Mouse (Mus musculus) MEL (cell line): ENCODE results near the gene Thrap3. TPM values are rescaled to one million over a fixed set of nuclear protein-coding genes. Genes with fewer than 3 reads are reported as not detected.
A peak's percentile ranks its signal among the peaks of the same experiment; 100 is the strongest.
"Not testable (repeated sequence)": the region's sequence is repeated elsewhere in the genome, so short reads cannot be mapped to it uniquely, and the experiment has no call there.

Experiments used
- DNase-seq: peaks from one replicate; pipeline ENCODE4 v3.0.0; 2011; ENCODE audit warnings: low read depth, low spot score
- H3K27ac ChIP-seq: 2 replicates; pipeline ENCODE4 v1.5.1; 2012; ENCODE audit warnings: low read depth, mild to moderate bottlenecking, control low read depth, low read length, moderate library complexity; ENCODE audit not compliant: control insufficient read depth
- H3K27me3 ChIP-seq, 2 experiments: fragments of 150-350 bp in 1 of 2; sonication (generic) in 1 of 2; 2 replicates each; pipeline ENCODE4 v1.6.1; 2012; ENCODE audit warnings: low read length in 2 of 2, mild to moderate bottlenecking in 2 of 2, improper control_type of control experiment in 1 of 2, moderate library complexity in 1 of 2; ENCODE audit not compliant: insufficient read depth in 2 of 2, control insufficient read depth in 1 of 2
- H3K36me3 ChIP-seq, 2 experiments: 2 replicates each; pipeline ENCODE4 v1.6.1; 2012 to 2014; ENCODE audit warnings: low read length in 2 of 2, improper control_type of control experiment in 1 of 2, inconsistent platforms in 1 of 2, mild to moderate bottlenecking in 1 of 2; ENCODE audit not compliant: insufficient read depth in 2 of 2, control insufficient read depth in 1 of 2
- H3K4me1 ChIP-seq, 2 experiments: fragments of 150-350 bp in 1 of 2; sonication (generic) in 1 of 2; 2 replicates each; pipeline ENCODE4 v1.6.1; 2012; ENCODE audit warnings: low read length in 2 of 2, improper control_type of control experiment in 1 of 2, mild to moderate bottlenecking in 1 of 2; ENCODE audit not compliant: insufficient read depth in 2 of 2, control insufficient read depth in 1 of 2
- H3K4me3 ChIP-seq, 2 experiments: fragments of 150-350 bp in 1 of 2; sonication (generic) in 1 of 2; 2 replicates each; pipeline ENCODE4 v1.5.1; 2012; ENCODE audit warnings: low read depth in 2 of 2, low read length in 2 of 2, mild to moderate bottlenecking in 2 of 2, moderate library complexity in 2 of 2, control low read depth in 1 of 2, improper control_type of control experiment in 1 of 2; ENCODE audit not compliant: control insufficient read depth in 1 of 2, insufficient read depth in 1 of 2
- H3K79me2 ChIP-seq: 2 replicates; pipeline ENCODE4 v1.6.1; 2012; ENCODE audit warnings: mild to moderate bottlenecking, low read length, moderate library complexity; ENCODE audit not compliant: control insufficient read depth, poor library complexity, insufficient read depth
- H3K9ac ChIP-seq: 2 replicates; pipeline ENCODE4 v1.6.1; 2012; ENCODE audit warnings: low read depth, mild to moderate bottlenecking, control low read depth, low read length, moderate library complexity; ENCODE audit not compliant: control insufficient read depth, poor library complexity, severe bottlenecking
- H3K9me3 ChIP-seq: fragments of 150-350 bp; sonication (generic); replicated peaks from 2 replicates; pipeline ENCODE4 v1.6.1; 2012; ENCODE audit warnings: mild to moderate bottlenecking, low read length, improper control_type of control experiment, moderate library complexity; ENCODE audit not compliant: insufficient read depth
- BHLHE40 ChIP-seq: IDR thresholded peaks from 2 replicates; pipeline ENCODE4 v1.6.1; 2012; ENCODE audit warnings: low read depth, mild to moderate bottlenecking, inconsistent platforms, low read length, improper control_type of control experiment, borderline replicate concordance
- CHD1 ChIP-seq: IDR thresholded peaks from 2 replicates; pipeline ENCODE4 v1.6.1; 2012; ENCODE audit warnings: low read depth, mild to moderate bottlenecking, inconsistent platforms, low read length, improper control_type of control experiment
- CHD2 ChIP-seq: IDR thresholded peaks from 2 replicates; pipeline ENCODE4 v1.6.1; 2011; ENCODE audit warnings: low read length, improper control_type of control experiment
- CTCF ChIP-seq, 3 experiments: IDR thresholded peaks in 2 of 3; conservative IDR thresholded peaks in 1 of 3; 2 replicates each; pipeline ENCODE4 v1.5.1; 2011 to 2012; ENCODE audit warnings: low read length in 3 of 3, low read depth in 2 of 3, mild to moderate bottlenecking in 2 of 3, improper control_type of control experiment in 1 of 3, inconsistent platforms in 1 of 3, mixed read lengths in 1 of 3, moderate library complexity in 1 of 3; ENCODE audit not compliant: control insufficient read depth in 1 of 3, insufficient read depth in 1 of 3, poor library complexity in 1 of 3, severe bottlenecking in 1 of 3
- ELF1 ChIP-seq: IDR thresholded peaks from 2 replicates; pipeline ENCODE4 v1.6.1; 2014; ENCODE audit warnings: low read depth, mild to moderate bottlenecking, inconsistent platforms, low read length, improper control_type of control experiment, moderate library complexity
- HCFC1 ChIP-seq: IDR thresholded peaks from 2 replicates; pipeline ENCODE4 v1.6.1; 2012; ENCODE audit warnings: low read depth, mild to moderate bottlenecking, inconsistent platforms, low read length, improper control_type of control experiment, moderate library complexity
- KAT2A ChIP-seq: conservative IDR thresholded peaks from 2 replicates; pipeline ENCODE4 v1.6.1; 2012; ENCODE audit warnings: low read depth, low read length, improper control_type of control experiment, inconsistent platforms
- MAFK ChIP-seq: IDR thresholded peaks from 2 replicates; pipeline ENCODE4 v1.6.1; 2011; ENCODE audit warnings: low read depth, mild to moderate bottlenecking, low read length, improper control_type of control experiment, borderline replicate concordance
- MAX ChIP-seq: IDR thresholded peaks from 2 replicates; pipeline ENCODE4 v1.6.1; 2011; ENCODE audit warnings: low read length, improper control_type of control experiment
- MYC ChIP-seq: IDR thresholded peaks from 2 replicates; pipeline ENCODE4 v1.6.1; 2011; ENCODE audit warnings: low read depth, mild to moderate bottlenecking, low read length, improper control_type of control experiment, moderate library complexity
- NELFE ChIP-seq: IDR thresholded peaks from 2 replicates; pipeline ENCODE4 v1.6.1; 2011; ENCODE audit warnings: low read depth, low read length, improper control_type of control experiment
- NRF1 ChIP-seq: IDR thresholded peaks from 2 replicates; pipeline ENCODE4 v1.6.1; 2014; ENCODE audit warnings: low read depth, mild to moderate bottlenecking, inconsistent platforms, low read length, improper control_type of control experiment, moderate library complexity; ENCODE audit not compliant: poor library complexity, insufficient read depth, severe bottlenecking
- POLR2AphosphoS2 ChIP-seq: IDR thresholded peaks from 2 replicates; pipeline ENCODE4 v1.6.1; 2011; ENCODE audit warnings: low read length, improper control_type of control experiment
- RAD21 ChIP-seq: IDR thresholded peaks from 2 replicates; pipeline ENCODE4 v1.6.1; 2011; ENCODE audit warnings: mild to moderate bottlenecking, low read depth, low read length, improper control_type of control experiment
- SIN3A ChIP-seq: IDR thresholded peaks from 2 replicates; pipeline ENCODE4 v1.6.1; 2012; ENCODE audit warnings: low read length, improper control_type of control experiment, inconsistent platforms
- SMC3 ChIP-seq: IDR thresholded peaks from 2 replicates; pipeline ENCODE4 v1.6.1; 2011; ENCODE audit warnings: low read depth, low read length, improper control_type of control experiment
- TCF12 ChIP-seq: IDR thresholded peaks from 2 replicates; pipeline ENCODE4 v1.6.1; 2014; ENCODE audit warnings: low read depth, mild to moderate bottlenecking, inconsistent platforms, low read length, improper control_type of control experiment, moderate library complexity
- UBTF ChIP-seq: IDR thresholded peaks from 2 replicates; pipeline ENCODE4 v1.6.1; 2012; ENCODE audit warnings: low read depth, mild to moderate bottlenecking, inconsistent platforms, low read length, improper control_type of control experiment, moderate library complexity, borderline replicate concordance; ENCODE audit not compliant: insufficient read depth
- ZC3H11A ChIP-seq: IDR thresholded peaks from 2 replicates; pipeline ENCODE4 v1.6.1; 2012; ENCODE audit warnings: low read depth, mild to moderate bottlenecking, inconsistent platforms, low read length, improper control_type of control experiment
- ZKSCAN1 ChIP-seq: IDR thresholded peaks from 2 replicates; pipeline ENCODE4 v1.6.1; 2012; ENCODE audit warnings: low read depth, mild to moderate bottlenecking, inconsistent platforms, low read length, improper control_type of control experiment, moderate library complexity
- ZNF384 ChIP-seq: IDR thresholded peaks from 2 replicates; pipeline ENCODE4 v1.6.1; 2012; ENCODE audit warnings: low read depth, mild to moderate bottlenecking, inconsistent platforms, low read length, improper control_type of control experiment
- polyA plus RNA-seq, 2 experiments: library from polyadenylated mRNA; stranded (reverse) in 1 of 2; unstranded in 1 of 2; fragments of >175 nt in 1 of 2; fragments of >200 nt in 1 of 2; gene quantifications; 2 replicates each; pipeline versions ENCODE4 v1.2.1 to v1.2.4; 2012; ENCODE audit warnings: low replicate concordance in 2 of 2, low read depth in 1 of 2; ENCODE audit not compliant: insufficient read length in 2 of 2, insufficient read depth in 1 of 2, missing spikeins in 1 of 2
- total RNA-seq: library from RNA; depleted of rRNA; stranded (reverse); fragments of 300-350 nt; gene quantifications from 2 replicates; pipeline ENCODE4 v1.2.3, GENCODE M21; 2012

The Thrap3 gene
- total and polyA plus RNA-seq, 3 experiments: 158 to 471 (median 310) TPM

DNA sequence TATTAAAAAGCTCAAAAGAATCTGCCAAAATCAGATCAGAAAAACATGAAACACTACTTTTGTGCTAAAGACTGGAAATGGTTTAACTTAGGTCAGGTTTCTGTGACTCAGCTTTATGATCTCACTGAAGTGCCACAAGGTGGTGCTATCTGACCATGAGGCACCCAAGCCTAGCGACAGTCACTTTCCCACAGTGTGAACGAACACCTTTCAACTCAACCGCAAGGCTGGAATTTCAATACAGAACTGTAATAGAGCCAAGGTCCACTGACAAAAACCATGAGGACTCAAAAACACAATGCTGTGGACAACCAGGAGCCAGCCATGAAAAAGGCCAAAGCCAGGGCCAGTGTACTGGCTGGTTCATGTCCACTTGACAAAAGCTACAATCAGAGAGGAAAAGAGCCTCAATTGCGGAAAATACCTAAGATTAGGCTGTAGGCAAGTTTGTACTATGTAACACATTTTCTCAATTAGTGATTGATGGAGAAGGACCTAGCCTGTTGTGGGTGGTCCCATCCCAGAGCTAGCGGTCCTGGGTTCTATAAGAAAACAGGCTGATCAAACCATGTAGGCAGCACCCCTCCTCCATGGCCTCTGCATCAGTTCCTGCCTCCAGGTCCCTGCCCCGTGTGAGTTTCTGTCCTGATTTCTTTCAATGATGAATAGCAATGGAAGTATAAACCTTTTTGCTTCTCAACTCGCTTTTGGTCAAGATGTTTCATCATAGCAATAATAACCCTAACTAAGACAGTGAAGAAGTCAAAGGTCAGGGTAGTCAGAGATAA lies 21.2 kb downstream of the Thrap3 start:
- DNase-seq: peak; percentile 55
- no peaks in the 10 kb centered on the region for H3K9me3 ChIP-seq
- no peak overlapping the region for H3K9ac ChIP-seq
- H3K4me3 ChIP-seq: no peak overlapping the region
- H3K27me3 ChIP-seq: no peaks in the 10 kb centered on the region
- H3K4me1 ChIP-seq: no peaks in the 10 kb centered on the region
- H3K27ac ChIP-seq: no peak overlapping the region
- H3K79me2 ChIP-seq: peaks cover 10% of the 10 kb centered on the region; the same call in 1 of the 2 replicates
- H3K36me3 ChIP-seq: peaks cover 0 to 65% of the 10 kb centered on the region in 2 experiments; a peak in 2 of 4 replicates
- TF ChIP-seq CTCF (IDR thresholded peaks at IDR 0.05 in 2 of 3, conservative IDR thresholded peaks at IDR 0.05 in 1 of 3; ENCODE audit: control insufficient read depth in 1 of 3, insufficient read depth in 1 of 3, low read depth in 2 of 3, low read length in 3 of 3, poor library complexity in 1 of 3, severe bottlenecking in 1 of 3): peak; percentile 46 to 60 (median 48)
- no peak for TF ChIP-seq NRF1
- TF ChIP-seq HCFC1: no peak
- no peak for TF ChIP-seq MAX
- TF ChIP-seq TCF12: no peak
- TF ChIP-seq SIN3A: no peak
- no peak for TF ChIP-seq ELF1
- TF ChIP-seq MAFK: no peak
- TF ChIP-seq MYC: 0 out of 2 replicates have a peak, but pooled peaks have one; percentile 32
- no peak for TF ChIP-seq NELFE
- peak; percentile 41 for TF ChIP-seq SMC3
- TF ChIP-seq RAD21: peak; percentile 29
- no peak for TF ChIP-seq UBTF
- no peak for TF ChIP-seq ZNF384
- no peak for TF ChIP-seq BHLHE40
- no peak for TF ChIP-seq CHD1
- 0 out of 2 replicates have a peak, but pooled peaks have one; percentile 43 for TF ChIP-seq POLR2AphosphoS2
- TF ChIP-seq KAT2A: no peak
- no peak for TF ChIP-seq CHD2
- no peak for TF ChIP-seq ZC3H11A
- TF ChIP-seq ZKSCAN1: no peak

DNA sequence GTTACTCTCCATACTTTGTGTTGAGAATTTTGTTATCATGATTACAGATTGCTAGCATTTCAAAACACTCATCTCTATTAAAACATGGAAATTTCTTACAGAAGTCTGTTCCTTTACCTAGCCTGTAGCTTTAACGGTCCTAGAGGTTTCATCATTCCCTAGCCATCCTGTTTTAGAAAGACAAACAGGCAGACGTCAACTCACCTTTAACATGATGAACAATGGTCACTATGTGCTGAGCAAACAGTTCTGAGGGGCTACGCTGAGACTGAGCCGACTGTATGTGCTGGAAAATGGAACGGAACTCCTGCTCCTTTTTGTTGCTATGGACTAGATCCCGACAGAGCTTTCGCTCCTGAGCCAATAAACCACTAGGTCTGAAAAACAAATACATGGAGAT lies 26.6 kb downstream of the Thrap3 start:
- DNase-seq, H3K27ac ChIP-seq, H3K9me3 ChIP-seq, H3K4me1 ChIP-seq, H3K79me2 ChIP-seq, H3K4me3 ChIP-seq, H3K9ac ChIP-seq, H3K27me3 ChIP-seq: not testable (repeated sequence)
- H3K36me3 ChIP-seq: peaks cover 0 to 55% of the 10 kb centered on the region in 2 experiments; a peak in 2 of 4 replicates
